Mouse (Mus musculus): ENCODE results near the gene Rptor. TPM values are rescaled to one million over a fixed set of nuclear protein-coding genes. Genes with fewer than 3 reads are reported as not detected.

Gene Rptor
- polyA plus RNA-seq, 1 experiment from 2014 or later = 10.6 TPM

- peak overlapping the region; percentile 73 for H3K27ac ChIP-seq
- peaks cover 54% of the 10 kb centered on the region for H3K4me1 ChIP-seq (replicated peaks)
- H3K4me2 ChIP-seq = no peak overlapping the region
- WGBS = 35% methylated on average over 5 of the region's 5 CpGs
- no peak overlapping the region for H3K4me3 ChIP-seq
- peak; percentile 64 for ATAC-seq (ENCODE audit: low FRiP score)
- H3K36me3 ChIP-seq = 0 out of 2 replicates have a peak, but pooled peaks cover 3% of the 10 kb centered on the region
- H3K9me3 ChIP-seq = no peaks in the 10 kb centered on the region
- H3K27me3 ChIP-seq = no peaks in the 10 kb centered on the region
- no peak overlapping the region for H3K9ac ChIP-seq
These were observed 164.2 kb downstream of the Rptor start for GRCm38 (mm10) chr11:119766782-119767459.

- no peak overlapping the region for H3K4me2 ChIP-seq
These were observed 164.8 kb downstream of the Rptor start for GRCm38 (mm10) chr11:119767525-119767924.

GRCm38 (mm10) chr11:119768511-119768910 lies 165.8 kb downstream of the Rptor start:
- Histone ChIP-seq H3K27me3 (no peaks in the 10 kb centered on the region), H3K9me3 (no peaks in the 10 kb centered on the region), H3K27ac (no peak overlapping the region), H3K9ac (no peak overlapping the region), H3K4me1 (replicated peaks) (peaks cover 50% of the 10 kb centered on the region), H3K36me3 (0 out of 2 replicates have a peak, but pooled peaks cover 3% of the 10 kb centered on the region), H3K4me3 (no peak overlapping the region), H3K4me2 (no peak overlapping the region)
- 83% methylated on average over 4 of the region's 4 CpGs for WGBS
- ATAC-seq (ENCODE audit: low FRiP score) = no peak

More at GRCm38 (mm10) chr11:119767525-119767924, 164.8 kb downstream of the Rptor start:
- H3K9me3 ChIP-seq = no peaks in the 10 kb centered on the region
- H3K27me3 ChIP-seq = no peaks in the 10 kb centered on the region
- WGBS = 44% methylated on average over 6 of the region's 6 CpGs
- peaks cover 54% of the 10 kb centered on the region for H3K4me1 ChIP-seq (replicated peaks)
- 0 out of 2 replicates have a peak, but pooled peaks cover 3% of the 10 kb centered on the region for H3K36me3 ChIP-seq
- H3K9ac ChIP-seq = no peak overlapping the region
- no peak overlapping the region for H3K4me3 ChIP-seq
- peak overlapping the region; percentile 73 for H3K27ac ChIP-seq
- no peak for ATAC-seq (ENCODE audit: low FRiP score)

GRCm38 (mm10) chr11:119769666-119770065 lies 167.0 kb downstream of the Rptor start:
- 65% methylated on average over 4 of the region's 4 CpGs for WGBS
- no peaks in the 10 kb centered on the region for H3K27me3 ChIP-seq
- H3K9me3 ChIP-seq = no peaks in the 10 kb centered on the region
- H3K9ac ChIP-seq = no peak overlapping the region
- H3K4me2 ChIP-seq = no peak overlapping the region
- no peak for ATAC-seq (ENCODE audit: low FRiP score)
- 0 out of 2 replicates have a peak, but pooled peaks cover 3% of the 10 kb centered on the region for H3K36me3 ChIP-seq
- no peak overlapping the region for H3K4me3 ChIP-seq
- no peak overlapping the region for H3K27ac ChIP-seq
- peaks cover 50% of the 10 kb centered on the region for H3K4me1 ChIP-seq (replicated peaks)

GRCm38 (mm10) chr11:119770985-119771384 lies 168.3 kb downstream of the Rptor start:
- WGBS = 91% methylated on average over 4 of the region's 4 CpGs
- peaks cover 10% of the 10 kb centered on the region for H3K36me3 ChIP-seq
- H3K9ac ChIP-seq = 0 out of 2 replicates have a peak overlapping the region, but pooled peaks have one; percentile 49
- no peak overlapping the region for H3K4me2 ChIP-seq
- H3K4me3 ChIP-seq = no peak overlapping the region
- ATAC-seq (ENCODE audit: low FRiP score) = no peak
- no peak overlapping the region for H3K27ac ChIP-seq
- no peaks in the 10 kb centered on the region for H3K27me3 ChIP-seq
- peaks cover 41% of the 10 kb centered on the region for H3K4me1 ChIP-seq (replicated peaks)
- peaks cover 8% of the 10 kb centered on the region for H3K9me3 ChIP-seq

GRCm38 (mm10) chr11:119772896-119773295 lies 170.2 kb downstream of the Rptor start:
- H3K36me3 ChIP-seq = peaks cover 12% of the 10 kb centered on the region
- 91% methylated on average over 3 of the region's 3 CpGs for WGBS
- H3K9ac ChIP-seq = no peak overlapping the region
- H3K27ac ChIP-seq = no peak overlapping the region
- H3K4me2 ChIP-seq = no peak overlapping the region
- no peaks in the 10 kb centered on the region for H3K27me3 ChIP-seq
- peaks cover 11% of the 10 kb centered on the region for H3K9me3 ChIP-seq
- peaks cover 30% of the 10 kb centered on the region for H3K4me1 ChIP-seq (replicated peaks)
- no peak for ATAC-seq (ENCODE audit: low FRiP score)
- H3K4me3 ChIP-seq = no peak overlapping the region

- WGBS = 78% methylated on average over 5 of the region's 5 CpGs
- no peak overlapping the region for H3K9ac ChIP-seq
- no peaks in the 10 kb centered on the region for H3K27me3 ChIP-seq
- peaks cover 20% of the 10 kb centered on the region for H3K4me1 ChIP-seq (replicated peaks)
- H3K9me3 ChIP-seq = peaks cover 11% of the 10 kb centered on the region
- no peak for ATAC-seq (ENCODE audit: low FRiP score)
- H3K4me2 ChIP-seq = no peak overlapping the region
- peaks cover 12% of the 10 kb centered on the region for H3K36me3 ChIP-seq
- no peak overlapping the region for H3K27ac ChIP-seq
- no peak overlapping the region for H3K4me3 ChIP-seq
These were observed 172.5 kb downstream of the Rptor start for GRCm38 (mm10) chr11:119775076-119775760.

GRCm38 (mm10) chr11:119777236-119777635 lies 174.5 kb downstream of the Rptor start:
- Histone ChIP-seq H3K4me3 (no peak overlapping the region), H3K27ac (peak overlapping the region; percentile 49), H3K4me1 (replicated peaks) (peaks cover 12% of the 10 kb centered on the region), H3K27me3 (no peaks in the 10 kb centered on the region), H3K9me3 (peaks cover 11% of the 10 kb centered on the region), H3K36me3 (peaks cover 8% of the 10 kb centered on the region), H3K9ac (no peak overlapping the region), H3K4me2 (no peak overlapping the region)
- no peak for ATAC-seq (ENCODE audit: low FRiP score)
- WGBS = 55% methylated on average over 3 of the region's 3 CpGs

GRCm38 (mm10) chr11:119777872-119778271 lies 175.2 kb downstream of the Rptor start:
- no peak for ATAC-seq (ENCODE audit: low FRiP score)
- Histone ChIP-seq H3K4me3 (no peak overlapping the region), H3K9me3 (peaks cover 11% of the 10 kb centered on the region), H3K36me3 (peaks cover 8% of the 10 kb centered on the region), H3K27ac (no peak overlapping the region), H3K9ac (no peak overlapping the region), H3K4me1 (replicated peaks) (peaks cover 12% of the 10 kb centered on the region), H3K4me2 (no peak overlapping the region), H3K27me3 (no peaks in the 10 kb centered on the region)
- 97% methylated on average over 1 of the region's 1 CpGs for WGBS

GRCm38 (mm10) chr11:119780290-119780689 lies 177.6 kb downstream of the Rptor start:
- Histone ChIP-seq H3K4me3 (no peak overlapping the region), H3K9me3 (peaks cover 9% of the 10 kb centered on the region), H3K9ac (0 out of 2 replicates have a peak overlapping the region, but pooled peaks have one; percentile 19), H3K27me3 (no peaks in the 10 kb centered on the region), H3K4me1 (replicated peaks) (peaks cover 21% of the 10 kb centered on the region), H3K36me3 (peaks cover 8% of the 10 kb centered on the region), H3K4me2 (no peak overlapping the region), H3K27ac (no peak overlapping the region)
- no peak for ATAC-seq (ENCODE audit: low FRiP score)
- 84% methylated on average over 8 of the region's 8 CpGs for WGBS

GRCm38 (mm10) chr11:119781165-119781564 lies 178.5 kb downstream of the Rptor start:
- ATAC-seq (ENCODE audit: low FRiP score) = no peak
- no peak overlapping the region for H3K9ac ChIP-seq
- H3K4me1 ChIP-seq (replicated peaks) = peaks cover 30% of the 10 kb centered on the region
- no peaks in the 10 kb centered on the region for H3K27me3 ChIP-seq
- 96% methylated on average over 2 of the region's 2 CpGs for WGBS
- peaks cover under 1% of the 10 kb centered on the region; the same call in 1 of the 2 replicates for H3K9me3 ChIP-seq
- 0 out of 2 replicates have a peak, but pooled peaks cover under 1% of the 10 kb centered on the region for H3K36me3 ChIP-seq
- no peak overlapping the region for H3K4me2 ChIP-seq
- H3K27ac ChIP-seq = 0 out of 2 replicates have a peak overlapping the region, but pooled peaks have one; percentile 12
- H3K4me3 ChIP-seq = no peak overlapping the region

- H3K9ac ChIP-seq = no peak overlapping the region
- ATAC-seq (ENCODE audit: low FRiP score) = no peak
- no peaks in the 10 kb centered on the region for H3K27me3 ChIP-seq
- H3K9me3 ChIP-seq = no peaks in the 10 kb centered on the region
- WGBS = 92% methylated on average over 4 of the region's 4 CpGs
- H3K4me1 ChIP-seq (replicated peaks) = peaks cover 34% of the 10 kb centered on the region
- H3K4me3 ChIP-seq = no peak overlapping the region
- no peaks in the 10 kb centered on the region for H3K36me3 ChIP-seq
- no peak overlapping the region for H3K27ac ChIP-seq
- no peak overlapping the region for H3K4me2 ChIP-seq
These were observed 179.0 kb downstream of the Rptor start for GRCm38 (mm10) chr11:119781726-119782125.

Data from hindbrain, embryonic 13.5 days (tissue).